Mouse (Mus musculus) liver, adult 2 months (tissue): Measurements from ENCODE around the gene Palmd.

Experiments
- CTCF ChIP-seq: fragments of 200-500 bp; IDR thresholded peaks from 2 replicates; pipeline ENCODE4 v1.5.1; 2011; ENCODE audit warnings: low read depth, low read length, control low read depth
- POLR2A ChIP-seq: fragments of 200-500 bp; IDR thresholded peaks from 2 replicates; pipeline ENCODE4 v1.6.1; 2011; ENCODE audit warnings: low read length, control low read depth; ENCODE audit not compliant: insufficient read depth; ENCODE audit errors: extremely low read depth

DNA sequence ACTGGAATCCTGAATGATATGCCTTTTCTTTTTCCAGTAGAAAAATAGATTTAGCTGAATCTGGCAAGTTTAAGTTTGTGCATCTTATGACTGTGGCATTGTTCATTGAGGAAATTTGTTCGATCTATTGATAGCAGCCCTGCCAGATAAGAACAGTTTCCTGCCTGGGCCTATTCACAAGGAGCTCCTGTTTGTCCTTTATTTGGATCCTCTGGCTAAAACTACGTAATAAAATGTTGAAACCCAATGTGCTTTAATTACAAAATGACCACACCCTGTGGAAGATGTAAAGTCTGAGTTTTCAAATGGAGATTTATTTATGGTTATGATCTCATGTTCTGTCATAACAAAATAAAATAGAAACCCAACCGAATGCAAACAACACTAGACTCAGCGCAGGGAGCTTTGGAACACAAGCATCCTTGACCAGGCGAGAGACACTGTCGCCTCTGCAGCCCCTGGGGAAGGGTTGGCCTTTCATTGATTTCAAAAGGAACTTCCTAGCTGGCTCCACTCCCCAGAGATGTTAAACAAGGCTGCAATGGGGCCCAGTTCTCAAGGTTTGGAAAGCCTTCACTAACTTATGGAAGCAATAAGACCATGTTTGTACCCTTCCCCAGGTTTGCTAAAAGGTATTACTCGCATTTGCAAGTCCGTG, 16.4 kb downstream of the Palmd start:
- TF ChIP-seq CTCF: no peak
- no peak for TF ChIP-seq POLR2A
